Mouse (Mus musculus): Measurements from ENCODE around the gene Gpr35.

GRCm38 (mm10) chr1:92984999-92985398 lies 34.3 kb downstream of the Gpr35 start:
- TF ChIP-seq POLR2A (IDR thresholded peaks at IDR 0.05; ENCODE audit: borderline replicate concordance, low read depth, low read length) (no peak), CTCF (IDR thresholded peaks at IDR 0.05; ENCODE audit: low read depth, low read length) (no peak)

Data from bone marrow macrophage, adult 2 months (primary cell).